Mouse (Mus musculus) heart, embryonic 16.5 days (tissue): ENCODE data around the gene Cpt2. TPM values are rescaled to one million over a fixed set of nuclear protein-coding genes. Genes with fewer than 3 reads are reported as not detected.

Source experiments
- ATAC-seq: fragments of 200-750 bp; cut with Nextera tagmentation; replicated peaks from 2 replicates; pipeline ENCODE4 v1.8.0; 2017; ENCODE audit warnings: moderate number of reproducible peaks; ENCODE audit not compliant: insufficient read depth, low FRiP score; ENCODE audit errors: extremely low read depth
- H3K27ac ChIP-seq: fragments of 300-500 bp; sonication (generic); 2 replicates; pipeline ENCODE4 v1.5.1; 2014; ENCODE audit warnings: mild to moderate bottlenecking, low read length, control low read depth, moderate library complexity
- H3K27me3 ChIP-seq: fragments of 300-500 bp; sonication (generic); 2 replicates; pipeline ENCODE4 v1.6.1; 2014; ENCODE audit warnings: low read length, mixed read lengths; ENCODE audit not compliant: control insufficient read depth, insufficient read depth
- H3K36me3 ChIP-seq: fragments of 300-500 bp; sonication (generic); 2 replicates; pipeline ENCODE4 v1.6.1; 2014; ENCODE audit not compliant: control insufficient read depth, insufficient read depth
- H3K4me1 ChIP-seq: fragments of 300-500 bp; sonication (generic); 2 replicates; pipeline ENCODE4 v1.6.1; 2014; ENCODE audit warnings: low read length, mixed read lengths; ENCODE audit not compliant: control insufficient read depth, insufficient read depth
- H3K4me2 ChIP-seq: fragments of 300-500 bp; sonication (generic); 2 replicates; pipeline ENCODE4 v1.6.1; 2014; ENCODE audit warnings: low read depth, mild to moderate bottlenecking, control low read depth, low read length
- H3K4me3 ChIP-seq: fragments of 300-500 bp; sonication (generic); 2 replicates; pipeline ENCODE4 v1.5.1; 2014; ENCODE audit warnings: mild to moderate bottlenecking, control low read depth, low read length
- H3K9ac ChIP-seq: fragments of 300-500 bp; sonication (generic); 2 replicates; pipeline ENCODE4 v1.6.1; 2014; ENCODE audit warnings: low read length, control low read depth
- H3K9me3 ChIP-seq: fragments of 300-500 bp; sonication (generic); replicated peaks from 2 replicates; pipeline ENCODE4 v1.6.1; 2016; ENCODE audit warnings: low read length; ENCODE audit not compliant: control insufficient read depth
- WGBS: fragments of 180-500 bp; shearing (Covaris S2); extraction: QIAGEN DNeasy Blood & Tissue Kit; methylation state at CpG from one replicate; pipeline ENCODE4 v1.1.7; 2014; 5-methylcytosine and 5-hydroxymethylcytosine counted together
- polyA plus RNA-seq: library from polyadenylated mRNA; unstranded; fragments of >200 nt; fragmentation: Nextera tagmentation; extraction: Ambion mirVana; gene quantifications from 2 replicates; pipeline ENCODE4 v1.2.1, GENCODE M21; 2015

Gene Cpt2
- polyA plus RNA-seq, 1 experiment from 2014 or later, result 69.2 TPM

- no peak for ATAC-seq
- no peaks in the 10 kb centered on the region for H3K4me1 ChIP-seq
- H3K9me3 ChIP-seq, result no peaks in the 10 kb centered on the region
- no peak overlapping the region for H3K27ac ChIP-seq
- peaks cover 25% of the 10 kb centered on the region for H3K36me3 ChIP-seq
- H3K27me3 ChIP-seq, result no peaks in the 10 kb centered on the region
- H3K4me2 ChIP-seq, result no peak overlapping the region
- no peak overlapping the region for H3K9ac ChIP-seq
- WGBS, result 91% methylated on average over 3 of the region's 3 CpGs
- no peak overlapping the region for H3K4me3 ChIP-seq
These were observed 23.2 kb downstream of the Cpt2 start for GRCm38 (mm10) chr4:107900206-107900605.

- Histone ChIP-seq H3K36me3 (peaks cover 29% of the 10 kb centered on the region), H3K27ac (no peak overlapping the region), H3K4me1 (no peaks in the 10 kb centered on the region), H3K9me3 (no peaks in the 10 kb centered on the region), H3K4me2 (no peak overlapping the region), H3K27me3 (no peaks in the 10 kb centered on the region), H3K9ac (no peak overlapping the region), H3K4me3 (no peak overlapping the region)
- WGBS, result 82% methylated on average over 5 of the region's 5 CpGs
- ATAC-seq, result no peak
These were observed 24.0 kb downstream of the Cpt2 start for GRCm38 (mm10) chr4:107899211-107899927.

GRCm38 (mm10) chr4:107892663-107893062 lies 30.7 kb downstream of the Cpt2 start:
- Histone ChIP-seq H3K9ac (no peak overlapping the region), H3K9me3 (no peaks in the 10 kb centered on the region), H3K27ac (no peak overlapping the region), H3K36me3 (peaks cover 27% of the 10 kb centered on the region), H3K27me3 (no peaks in the 10 kb centered on the region), H3K4me3 (no peak overlapping the region), H3K4me1 (peaks cover 11% of the 10 kb centered on the region), H3K4me2 (no peak overlapping the region)
- no peak for ATAC-seq
- 78% methylated on average over 2 of the region's 2 CpGs for WGBS

- Histone ChIP-seq H3K4me1 (peaks cover 11% of the 10 kb centered on the region), H3K9me3 (no peaks in the 10 kb centered on the region), H3K36me3 (peaks cover 37% of the 10 kb centered on the region), H3K4me2 (peak within 1 kb of the TSS; percentile 97), H3K27ac (peak within 1 kb of the TSS; percentile 83), H3K27me3 (no peaks in the 10 kb centered on the region), H3K9ac (peak within 1 kb of the TSS; percentile 83), H3K4me3 (peak within 1 kb of the TSS; percentile 68)
- ATAC-seq, result peak; percentile 92
- under 1% methylated on average over 46 of the region's 48 CpGs for WGBS
These were observed 33.5 kb downstream of the Cpt2 start, which contains the start of gene 0610037L13Rik for GRCm38 (mm10) chr4:107889731-107890432. TSS of gene 0610037L13Rik (plus strand) at chr4:107889813.

- Histone ChIP-seq H3K9ac (peak overlapping the region; percentile 83), H3K9me3 (no peaks in the 10 kb centered on the region), H3K36me3 (peaks cover 37% of the 10 kb centered on the region), H3K27me3 (no peaks in the 10 kb centered on the region), H3K4me1 (peaks cover 11% of the 10 kb centered on the region), H3K4me2 (peak overlapping the region; percentile 97), H3K27ac (peak overlapping the region; percentile 83), H3K4me3 (peak overlapping the region; percentile 68)
- WGBS, result under 1% methylated on average over 12 of the region's 12 CpGs
- peak; percentile 25 for ATAC-seq
These were observed 34.1 kb downstream of the Cpt2 start for GRCm38 (mm10) chr4:107889385-107889730.

GRCm38 (mm10) chr4:107886371-107886770 lies 37.0 kb downstream of the Cpt2 start:
- H3K4me3 ChIP-seq, result no peak overlapping the region
- H3K4me2 ChIP-seq, result no peak overlapping the region
- no peaks in the 10 kb centered on the region for H3K9me3 ChIP-seq
- H3K36me3 ChIP-seq, result peaks cover 34% of the 10 kb centered on the region
- no peak for ATAC-seq
- H3K27ac ChIP-seq, result no peak overlapping the region
- H3K27me3 ChIP-seq, result no peaks in the 10 kb centered on the region
- no peak overlapping the region for H3K9ac ChIP-seq
- peaks cover 11% of the 10 kb centered on the region for H3K4me1 ChIP-seq
- WGBS, result 79% methylated on average over 7 of the region's 7 CpGs

- Histone ChIP-seq H3K36me3 (peaks cover 28% of the 10 kb centered on the region), H3K27me3 (no peaks in the 10 kb centered on the region), H3K4me2 (no peak overlapping the region), H3K4me1 (peaks cover 12% of the 10 kb centered on the region), H3K4me3 (no peak overlapping the region), H3K9ac (no peak overlapping the region), H3K27ac (no peak overlapping the region), H3K9me3 (no peaks in the 10 kb centered on the region)
- ATAC-seq, result no peak
- 91% methylated on average over 1 of the region's 1 CpGs for WGBS
These were observed 41.8 kb downstream of the Cpt2 start for GRCm38 (mm10) chr4:107881631-107882030.

GRCm38 (mm10) chr4:107879254-107880050 lies 44.0 kb downstream of the Cpt2 start, which contains the start of gene Magoh:
TSS of gene Magoh (plus strand) at chr4:107879755.
- H3K27ac ChIP-seq, result peak within 1 kb of the TSS; percentile 80
- WGBS, result 2% methylated on average over 48 of the region's 48 CpGs
- H3K36me3 ChIP-seq, result peaks cover 9% of the 10 kb centered on the region
- H3K9ac ChIP-seq, result peak within 1 kb of the TSS; percentile 91
- H3K4me1 ChIP-seq, result peaks cover 12% of the 10 kb centered on the region
- peak; percentile 94 for ATAC-seq
- H3K9me3 ChIP-seq, result no peaks in the 10 kb centered on the region
- H3K4me2 ChIP-seq, result peak within 1 kb of the TSS; percentile 87
- H3K4me3 ChIP-seq, result peak within 1 kb of the TSS; percentile 88
- H3K27me3 ChIP-seq, result no peaks in the 10 kb centered on the region
